Mouse (Mus musculus) lung, postnatal 10 days (tissue): Measurements from ENCODE around the gene Asap3.

Source experiments
- DNase-seq: peaks from one replicate; pipeline ENCODE4 v3.0.0; 2021

Asap3 gene

GRCm38 (mm10) chr4:136206033-136206893 lies at the start of gene Asap3:
Gene Asap3 (plus strand): TSS chr4:136206365.
- peak; percentile 99 for DNase-seq

- no peak for DNase-seq
Observed at GRCm38 (mm10) chr4:136158498-136158897, 47.7 kb upstream of the Asap3 start.

GRCm38 (mm10) chr4:136159802-136160397 lies 46.3 kb upstream of the Asap3 start:
- DNase-seq = peak; percentile 86

GRCm38 (mm10) chr4:136163448-136163847 lies 42.7 kb upstream of the Asap3 start:
- DNase-seq = peak; percentile 93

- DNase-seq = no peak
Observed at GRCm38 (mm10) chr4:136164981-136165380, 41.2 kb upstream of the Asap3 start.

- DNase-seq = no peak
Observed at GRCm38 (mm10) chr4:136167701-136168100, 38.5 kb upstream of the Asap3 start.

GRCm38 (mm10) chr4:136170401-136170800 lies 35.8 kb upstream of the Asap3 start:
- DNase-seq = no peak

GRCm38 (mm10) chr4:136171455-136171854 lies 34.7 kb upstream of the Asap3 start:
- no peak for DNase-seq

GRCm38 (mm10) chr4:136172011-136172541 lies 34.1 kb upstream of the Asap3 start, which contains the start of gene E2f2:
Gene E2f2 (plus strand): TSS chr4:136172394.
- peak; percentile 75 for DNase-seq

- peak; percentile 73 for DNase-seq
Observed at GRCm38 (mm10) chr4:136172542-136173209, 33.5 kb upstream of the Asap3 start.

GRCm38 (mm10) chr4:136173210-136173715 lies 32.9 kb upstream of the Asap3 start:
- no peak for DNase-seq

- peak; percentile 69 for DNase-seq
Observed at GRCm38 (mm10) chr4:136174216-136175193, 31.7 kb upstream of the Asap3 start.

- DNase-seq = no peak
Observed at GRCm38 (mm10) chr4:136176022-136176552, 30.1 kb upstream of the Asap3 start.

- DNase-seq = peak; percentile 63
Observed at GRCm38 (mm10) chr4:136177244-136177611, 28.9 kb upstream of the Asap3 start.

GRCm38 (mm10) chr4:136177612-136178474 lies 28.3 kb upstream of the Asap3 start:
- DNase-seq = peak; percentile 88

- no peak for DNase-seq
Observed at GRCm38 (mm10) chr4:136178475-136178921, 27.7 kb upstream of the Asap3 start.

GRCm38 (mm10) chr4:136179456-136179855 lies 26.7 kb upstream of the Asap3 start:
- DNase-seq = peak; percentile 69

GRCm38 (mm10) chr4:136179998-136180397 lies 26.2 kb upstream of the Asap3 start:
- DNase-seq = peak; percentile 94

GRCm38 (mm10) chr4:136180408-136181330 lies 25.5 kb upstream of the Asap3 start:
- peak; percentile 95 for DNase-seq
